Mouse (Mus musculus): Measurements from ENCODE around the gene Sult5a1. TPM values are rescaled to one million over a fixed set of nuclear protein-coding genes. Genes with fewer than 3 reads are reported as not detected.
A peak's percentile ranks its signal among the peaks of the same experiment; 100 is the strongest.
"Not testable (repeated sequence)": the region's sequence is repeated elsewhere in the genome, so short reads cannot be mapped to it uniquely, and the experiment has no call there.

The Sult5a1 gene
- total RNA-seq, 2 experiments from 2014 or later = not detected

DNA sequence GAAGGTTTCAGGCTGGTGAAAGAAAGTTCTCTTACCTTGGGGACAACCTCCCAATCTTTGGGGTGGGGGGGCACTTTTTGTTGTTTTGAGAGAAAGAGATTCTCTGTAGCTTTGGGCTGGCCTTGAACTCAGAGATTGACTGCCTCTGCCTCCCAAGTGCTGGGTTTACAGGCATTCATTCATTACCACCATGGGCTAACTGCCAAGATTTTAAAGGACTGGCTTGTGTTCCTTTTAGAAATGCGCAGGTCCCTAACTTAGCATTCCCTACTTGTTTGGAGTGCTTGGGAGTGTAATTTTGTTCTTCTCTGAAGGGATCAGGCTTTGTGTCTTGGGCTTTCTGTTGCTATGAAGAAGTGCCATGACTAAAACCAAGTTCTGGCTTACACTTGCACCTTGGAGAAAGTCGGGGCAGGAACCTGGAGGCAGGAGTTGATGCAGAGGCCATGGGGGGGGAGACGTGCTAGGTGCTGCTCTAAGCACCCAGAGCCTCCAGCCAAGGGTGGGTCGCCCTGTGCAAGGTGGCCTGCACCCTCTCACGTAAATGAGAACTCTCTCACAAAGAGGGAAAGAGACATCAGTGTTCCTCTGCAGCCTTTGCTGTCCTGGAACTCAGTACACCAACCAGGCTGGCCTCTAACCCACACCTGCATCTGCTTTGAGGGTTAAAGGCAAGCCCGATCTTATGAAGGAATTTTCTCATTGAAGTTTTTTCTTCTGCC lies 53.9 kb downstream of the Sult5a1 start:
- DNase-seq (ENCODE audit: low spot score in 2 of 2) = no peak
- intact Hi-C loops (cut with DNase I) = loop anchor here (5.0 kb wide), 1 partner anchor 197 kb away; no protein-coding TSS in a partner anchor

DNA sequence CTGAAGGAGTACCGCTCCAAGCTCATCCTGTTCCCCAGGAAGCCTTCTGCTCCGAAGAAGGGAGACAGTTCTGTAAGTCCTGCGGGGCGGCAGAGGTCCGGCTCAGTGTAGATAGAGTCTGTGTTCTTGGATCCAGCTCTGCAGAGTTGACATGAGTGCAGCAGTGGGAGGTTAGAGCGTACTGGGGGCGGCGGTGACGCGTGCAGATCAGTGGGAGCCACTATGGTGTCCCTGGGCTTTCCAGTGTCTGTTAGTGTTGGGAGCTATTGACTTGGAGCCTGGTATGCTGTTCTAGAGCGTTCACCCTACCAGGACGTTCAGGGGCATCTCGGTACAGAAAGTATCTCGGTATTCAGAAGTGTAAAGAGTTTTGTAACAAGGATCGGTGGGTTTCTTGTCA lies 54.8 kb downstream of the Sult5a1 start:
- DNase-seq (ENCODE audit: low spot score in 2 of 2) = no peak
- intact Hi-C loops (cut with DNase I) = loop anchor here (5.0 kb wide), 1 partner anchor 196 kb away; no protein-coding TSS in a partner anchor

DNA sequence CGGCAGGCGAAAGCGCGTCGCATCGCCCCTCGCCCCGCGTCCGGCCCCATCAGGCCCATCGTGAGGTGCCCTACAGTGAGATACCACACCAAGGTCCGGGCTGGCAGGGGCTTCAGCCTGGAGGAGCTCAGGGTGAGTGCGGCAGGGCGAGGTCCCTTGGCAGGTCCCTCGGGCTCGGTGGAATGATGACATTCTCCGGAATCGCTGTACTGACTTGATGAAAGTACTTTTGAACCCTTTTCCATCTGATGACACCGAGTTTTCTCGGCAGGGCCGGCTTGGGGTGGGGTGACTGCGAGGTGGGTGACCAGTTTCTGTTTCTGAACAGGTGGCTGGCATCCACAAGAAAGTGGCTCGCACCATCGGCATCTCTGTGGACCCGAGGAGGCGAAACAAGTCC lies 55.3 kb downstream of the Sult5a1 start:
- not testable (repeated sequence) for DNase-seq (ENCODE audit: low spot score in 2 of 2)
- intact Hi-C loops (cut with DNase I) = loop anchor here (5.0 kb wide), 1 partner anchor 196 kb away; no protein-coding TSS in a partner anchor

DNA sequence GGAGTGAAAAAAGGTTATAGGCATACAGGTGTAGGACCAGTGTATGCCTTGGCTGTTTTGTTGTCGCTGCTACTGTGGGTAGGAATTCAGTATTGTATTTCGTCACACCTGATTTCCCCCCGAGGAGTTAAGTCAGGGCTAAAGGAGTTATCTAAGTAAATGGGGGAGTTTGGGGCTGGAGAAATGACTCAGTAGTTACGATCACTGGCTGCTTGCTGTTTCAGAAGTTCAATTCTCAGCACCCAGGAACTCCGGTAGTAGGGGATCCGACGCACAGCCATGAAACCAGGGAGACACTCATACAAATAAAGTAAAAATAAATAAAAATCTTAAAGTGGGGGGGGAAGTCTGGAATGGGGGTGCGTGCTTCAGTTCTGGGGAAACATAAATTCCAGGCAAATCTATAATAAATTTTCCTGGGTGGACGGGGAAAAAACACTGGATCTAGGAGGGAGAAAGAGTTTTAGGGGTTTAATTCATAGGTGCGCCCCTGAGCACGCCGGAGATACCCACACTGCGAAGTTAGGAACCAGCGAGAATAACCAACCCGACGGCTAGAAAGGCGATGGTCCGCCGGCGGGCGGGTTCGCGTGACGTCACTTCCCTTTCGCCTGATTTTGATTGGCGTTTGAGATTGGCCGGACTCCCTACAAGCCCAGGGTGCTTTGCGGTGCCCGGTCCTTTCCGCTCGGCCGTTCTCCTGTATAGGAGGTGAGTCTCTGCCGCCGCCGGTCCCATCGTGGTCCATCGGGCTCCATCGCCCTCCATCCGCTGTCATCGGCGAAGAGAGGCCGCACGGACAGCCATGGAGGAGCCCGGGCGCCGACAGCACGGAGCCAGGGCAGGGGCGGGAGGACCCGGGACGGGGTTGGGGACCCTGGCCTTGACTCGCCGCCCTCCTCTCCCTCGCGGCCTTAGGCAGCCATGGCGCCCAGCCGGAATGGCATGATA lies 56.1 kb downstream of the Sult5a1 start, which contains the start of gene Rpl13:
TSS of gene Rpl13 (plus strand) at position 616 of the 951 bp plus-strand sequence.
- intact Hi-C loops (cut with DNase I) = loop anchor here (5.0 kb wide), 1 partner anchor 195 kb away; no protein-coding TSS in a partner anchor
- DNase-seq (ENCODE audit: low spot score in 2 of 2) = peak; percentile 95 to 98

DNA sequence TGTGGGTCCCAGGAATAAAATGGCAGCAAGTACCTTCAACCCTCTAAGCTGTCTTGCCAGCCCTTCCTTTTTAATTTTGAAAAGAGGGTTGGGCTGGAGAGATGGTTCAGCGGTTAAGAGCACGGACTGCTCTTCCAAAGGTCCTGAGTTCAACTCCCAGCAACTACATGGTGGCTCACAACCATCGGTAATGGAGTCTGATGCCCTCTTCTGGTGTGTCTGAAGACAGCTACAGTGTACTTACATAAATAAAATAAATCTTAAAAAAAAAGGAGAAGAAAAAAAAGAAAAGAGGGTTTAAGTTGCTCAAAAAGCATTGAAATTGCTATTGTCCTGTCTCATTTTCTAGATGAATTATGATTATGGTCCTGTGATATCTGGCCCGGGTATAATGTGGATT lies 56.9 kb downstream of the Sult5a1 start:
- no peak for DNase-seq (ENCODE audit: low spot score in 2 of 2)
- intact Hi-C loops (cut with DNase I) = loop anchor here (5.0 kb wide), 1 partner anchor 194 kb away; no protein-coding TSS in a partner anchor

DNA sequence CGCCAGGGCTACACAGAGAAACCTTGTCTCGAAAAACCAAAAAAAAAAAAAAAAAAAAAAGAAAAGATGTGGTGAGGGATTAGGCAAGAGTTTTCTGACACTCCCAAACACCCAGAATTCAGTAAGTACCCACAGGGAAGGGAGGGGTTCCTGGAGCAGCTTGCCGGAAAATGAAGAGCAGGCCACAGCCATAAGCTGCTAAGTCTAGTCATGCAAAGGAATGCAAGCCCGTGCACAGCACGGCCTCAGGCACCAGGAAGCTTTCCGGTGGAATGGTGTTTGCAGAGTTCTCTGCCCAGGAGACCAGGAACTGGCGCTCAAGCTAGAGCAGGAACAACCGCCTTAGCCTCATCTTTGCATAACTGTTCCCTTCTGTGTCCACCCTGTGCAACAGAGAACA lies 57.8 kb downstream of the Sult5a1 start:
- intact Hi-C loops (cut with DNase I) = loop anchor here (1.0 to 5.0 kb wide), 2 partner anchors 34 to 193 kb away; no protein-coding TSS in a partner anchor

DNA sequence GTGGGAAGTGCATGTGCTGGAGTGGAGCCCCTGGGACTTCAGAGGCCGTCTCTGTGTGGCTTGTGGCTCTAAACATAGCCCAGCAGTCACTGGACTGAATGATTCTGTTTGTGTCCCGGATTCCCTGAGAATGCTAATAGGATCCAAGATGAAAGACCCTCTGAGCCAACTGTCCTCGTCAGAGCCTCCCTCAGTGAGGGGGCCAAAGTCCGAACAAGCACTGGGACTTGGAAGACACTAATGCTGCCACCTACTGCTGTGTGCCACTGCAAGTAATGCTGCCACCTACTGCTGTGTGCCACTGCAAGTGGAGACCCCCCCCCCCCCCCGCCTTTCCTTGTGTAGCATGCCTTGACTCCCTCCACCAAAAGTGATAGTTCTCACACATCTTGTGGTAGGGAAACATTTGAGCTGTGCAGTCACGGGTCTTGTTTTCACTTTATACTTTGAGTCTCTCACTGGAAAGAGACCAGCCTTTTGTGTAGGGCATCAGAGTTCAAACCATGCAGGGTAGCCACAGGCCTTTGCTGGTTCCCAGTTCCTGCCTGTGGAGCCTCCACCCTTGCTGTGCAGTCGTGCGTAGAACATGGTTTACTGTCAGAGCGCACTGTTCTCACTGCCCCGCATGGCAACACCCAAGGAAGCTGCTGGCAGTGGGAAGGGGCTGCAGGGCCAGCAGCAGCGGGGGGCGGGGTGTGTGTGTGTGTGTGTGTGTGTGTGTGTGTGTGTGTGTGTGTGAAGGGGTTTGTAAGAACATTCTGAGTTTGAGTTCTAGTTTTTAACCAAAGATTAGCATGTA lies 60.1 kb downstream of the Sult5a1 start:
- intact Hi-C loops (cut with DNase I) = no loop called here
- DNase-seq (ENCODE audit: low spot score in 2 of 2) = no peak

More for the DNA sequence above, 57.8 kb downstream of the Sult5a1 start:
- no peak for DNase-seq (ENCODE audit: low spot score in 2 of 2)

DNA sequence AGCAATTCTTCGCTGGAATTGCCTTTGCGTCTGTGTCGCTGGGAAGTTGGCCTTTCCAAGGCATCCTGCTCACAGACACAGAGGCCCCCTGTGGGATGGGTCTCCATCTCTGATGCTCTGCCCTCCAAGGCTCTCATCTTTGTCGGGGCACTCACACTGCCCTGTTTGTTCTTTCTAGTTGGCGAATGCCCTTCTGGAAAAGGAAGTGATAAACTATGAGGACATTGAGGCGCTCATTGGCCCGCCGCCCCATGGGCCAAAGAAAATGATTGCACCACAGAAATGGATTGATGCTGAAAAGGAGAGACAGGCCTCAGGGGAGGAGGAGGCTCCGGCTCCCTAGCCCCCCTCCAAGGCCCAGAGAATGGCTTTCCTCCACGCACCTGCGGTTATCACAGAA lies 60.9 kb downstream of the Sult5a1 start:
- intact Hi-C loops (cut with DNase I) = no loop called here
- DNase-seq (ENCODE audit: low spot score in 2 of 2) = peak in 1 of 2 experiments; percentile 23

Small RNA genes lying within 50 kb of the gene (microRNA-seq; reads per million reads assigned to microRNA genes)
- 1.0 reads per million for gene Mir7079
- gene Mir7080 = 156 reads per million, percentile 61 among the genes with 10 or more reads in this experiment

Other genes starting within 250 kb of the Sult5a1 start
- 100 to 1,000 TPM; 145 to 177 TPM for gene Ankrd11, start 116.0 kb downstream of the Sult5a1 start, total RNA-seq (2021)
- 10 to 100 TPM; 58.2 to 62.2 TPM for gene Spg7, start 95.4 kb downstream of the Sult5a1 start, total RNA-seq (2021)
- gene Rpl13, start 56.0 kb downstream of the Sult5a1 start, total RNA-seq (2021) = 100 to 1,000 TPM; 350 to 427 TPM
- 10 to 100 TPM; 42.7 to 75.2 TPM for gene Cpne7, start 40.9 kb downstream of the Sult5a1 start, total RNA-seq (2021)
- not detected for gene Dpep1, start 27.9 kb upstream of the Sult5a1 start, total RNA-seq (2021)
- 100 to 1,000 TPM in 1 of 2 experiments, 10 to 100 TPM in 1; 95.8 to 113 TPM for gene Chmp1a, start 54.4 kb upstream of the Sult5a1 start, total RNA-seq (2021)
- 1 to 10 TPM; 6.4 to 7.5 TPM for gene Spata33, start 54.5 kb upstream of the Sult5a1 start, total RNA-seq (2021)
- gene Cdk10, start 66.5 kb upstream of the Sult5a1 start, total RNA-seq (2021) = 100 to 1,000 TPM in 1 of 2 experiments, 10 to 100 TPM in 1; 76.8 to 101 TPM
- gene Spata2l, start 77.9 kb upstream of the Sult5a1 start, total RNA-seq (2021) = 10 to 100 TPM; 86.7 to 88.8 TPM
- 10 to 100 TPM; 19.2 to 24.8 TPM for gene Zfp276, start 95.9 kb upstream of the Sult5a1 start, total RNA-seq (2021)
- 10 to 100 TPM; 56.1 to 67.6 TPM for gene Vps9d1, start 96.0 kb upstream of the Sult5a1 start, total RNA-seq (2021)
- 1 to 10 TPM; 2.7 TPM for gene Fanca, start 160.3 kb upstream of the Sult5a1 start, total RNA-seq (2021)
- 10 to 100 TPM; 14.8 to 18.2 TPM for gene Spire2, start 174.4 kb upstream of the Sult5a1 start, total RNA-seq (2021)
- gene Tcf25, start 215.4 kb upstream of the Sult5a1 start, total RNA-seq (2021) = 100 to 1,000 TPM; 543 to 593 TPM
- gene Mc1r, start 248.8 kb upstream of the Sult5a1 start, total RNA-seq (2021) = under 1 TPM in 1 of 2 experiments, not detected in 1; 0.14 TPM